Mouse (Mus musculus): Measurements from ENCODE around the gene Dhx34. TPM values are rescaled to one million over a fixed set of nuclear protein-coding genes. Genes with fewer than 3 reads are reported as not detected.
"Not testable (repeated sequence)": the region's sequence is repeated elsewhere in the genome, so short reads cannot be mapped to it uniquely, and the experiment has no call there.

The Dhx34 gene
- total RNA-seq (2021) = 10 to 100 TPM; 12.2 to 13.4 TPM

DNA sequence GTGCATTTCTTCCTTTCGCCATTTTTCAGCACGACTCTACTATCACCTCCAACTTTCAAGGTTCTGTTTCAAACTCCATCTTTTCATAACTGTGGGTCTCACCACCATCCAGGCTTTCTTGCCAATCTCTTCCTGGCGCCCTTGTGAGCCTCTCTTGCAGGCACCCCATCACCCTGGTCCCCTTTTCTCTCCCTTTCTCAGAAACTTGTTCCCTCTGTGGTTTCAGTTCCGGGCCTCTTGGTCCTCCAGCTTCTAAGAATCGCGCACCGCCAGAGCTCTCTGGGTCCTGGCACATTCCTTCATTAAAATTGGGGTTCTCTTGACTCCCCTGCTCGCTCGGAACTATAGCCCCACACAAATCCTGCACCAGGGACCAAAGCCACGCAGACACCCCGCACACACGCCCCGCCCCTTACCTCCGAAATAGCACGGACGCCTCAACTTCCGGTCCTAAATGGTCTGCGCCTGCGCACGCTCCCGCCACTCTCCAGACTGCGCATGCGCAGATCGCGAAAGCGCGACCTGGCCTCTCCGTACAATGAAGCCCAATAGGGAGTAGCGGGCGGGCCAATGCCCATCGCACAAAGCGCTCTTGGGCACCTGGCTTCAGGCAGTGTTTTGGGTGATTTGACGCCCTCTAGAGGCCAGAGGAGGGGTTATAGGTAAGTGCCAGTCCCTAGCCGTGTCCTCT, at the start of gene Dhx34:
Gene Dhx34 (minus strand): TSS at position 456 of the 691 bp plus-strand sequence.
- intact Hi-C loops (cut with DNase I) = no loop called here

DNA sequence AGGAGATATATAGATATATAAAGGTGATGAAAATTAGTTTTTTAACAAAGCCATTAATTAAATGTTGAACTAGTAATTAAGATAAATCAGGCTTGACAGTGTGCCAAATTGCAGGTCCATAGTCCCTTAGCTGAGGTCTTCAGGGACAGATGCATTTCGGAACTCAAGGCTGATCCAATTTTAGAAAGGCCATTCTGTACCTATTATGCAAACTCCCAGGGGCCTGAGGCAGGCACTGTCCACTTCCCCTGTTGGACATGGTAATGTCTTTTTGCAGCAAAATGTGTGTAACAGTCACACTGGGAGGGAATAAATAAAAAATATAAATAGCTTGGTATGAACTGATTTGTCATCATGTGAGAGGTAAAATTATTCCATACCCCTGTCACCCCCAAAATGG, 49.3 kb upstream of the Dhx34 start:
- DNase-seq = no peak
- intact Hi-C loops (cut with DNase I) = no loop called here

More for the DNA sequence above, at the start of gene Dhx34:
- peak; percentile 96 for DNase-seq

DNA sequence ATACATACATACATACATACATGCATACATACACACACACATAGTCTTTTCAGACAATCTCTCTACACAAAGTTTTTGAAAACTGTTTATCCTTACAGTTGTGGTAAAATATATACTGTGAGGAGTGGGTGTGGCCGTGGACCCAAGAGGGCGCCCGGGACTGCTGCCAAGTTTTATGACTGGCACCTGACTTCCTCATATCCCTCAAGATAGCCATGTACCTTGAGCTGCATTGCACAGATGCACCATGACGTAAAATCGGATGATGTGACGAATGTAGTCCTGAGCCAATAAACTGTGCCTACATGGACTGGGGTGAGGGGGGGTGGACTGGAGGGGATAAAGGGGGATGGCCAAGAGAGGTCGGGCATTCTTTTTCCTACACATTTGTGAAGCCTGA, 44.8 kb upstream of the Dhx34 start:
- DNase-seq; intact Hi-C loops (cut with DNase I): not testable (repeated sequence)

DNA sequence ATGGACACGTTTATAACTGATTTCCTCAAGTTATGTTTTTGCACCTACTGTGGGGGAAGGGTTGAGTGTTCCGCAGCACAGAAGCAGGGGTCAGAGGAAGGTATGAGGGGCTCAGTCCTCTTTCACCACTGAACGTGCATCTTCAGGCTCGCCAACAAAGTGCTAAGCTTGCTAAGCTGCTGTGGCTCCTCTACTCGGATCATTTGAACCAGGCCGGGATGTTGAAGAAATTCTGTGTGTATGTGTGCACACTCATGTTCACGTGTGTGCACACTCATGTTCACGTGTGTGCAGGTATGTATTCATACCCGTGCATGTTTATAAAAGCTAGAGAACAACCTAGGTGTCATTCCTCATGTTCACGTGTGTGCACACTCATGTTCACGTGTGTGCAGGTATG, 44.0 kb upstream of the Dhx34 start:
- intact Hi-C loops (cut with DNase I) = no loop called here
- DNase-seq = no peak

DNA sequence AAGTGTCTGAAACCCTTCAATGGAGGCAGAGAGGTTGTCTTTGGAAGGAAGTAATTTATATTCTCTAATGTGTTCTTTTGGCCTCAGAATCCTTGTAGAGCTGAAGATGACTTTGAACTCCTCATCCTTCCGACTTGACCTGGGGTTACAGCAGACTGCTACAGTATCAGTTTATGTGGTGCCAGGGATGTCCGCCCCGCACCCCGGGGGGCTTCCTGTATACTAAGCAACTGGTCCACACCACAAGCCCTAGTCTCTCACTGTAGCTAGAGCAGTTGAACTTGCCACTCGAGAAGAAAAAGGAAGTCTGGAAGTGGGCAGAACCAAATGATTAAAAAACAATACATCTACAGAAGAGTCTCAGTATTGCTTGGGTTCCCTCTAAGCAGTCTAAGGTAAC, 42.0 kb upstream of the Dhx34 start:
- DNase-seq = no peak
- intact Hi-C loops (cut with DNase I) = loop anchor here (5.0 kb wide), 1 partner anchor 72 kb away; no protein-coding TSS in a partner anchor

GRCm38 (mm10) chr7:16263015-16263787, 41.4 kb upstream of the Dhx34 start:
- peak; percentile 84 for DNase-seq
- intact Hi-C loops (cut with DNase I) = loop anchor here (5.0 kb wide), 1 partner anchor 71 kb away; no protein-coding TSS in a partner anchor

DNA sequence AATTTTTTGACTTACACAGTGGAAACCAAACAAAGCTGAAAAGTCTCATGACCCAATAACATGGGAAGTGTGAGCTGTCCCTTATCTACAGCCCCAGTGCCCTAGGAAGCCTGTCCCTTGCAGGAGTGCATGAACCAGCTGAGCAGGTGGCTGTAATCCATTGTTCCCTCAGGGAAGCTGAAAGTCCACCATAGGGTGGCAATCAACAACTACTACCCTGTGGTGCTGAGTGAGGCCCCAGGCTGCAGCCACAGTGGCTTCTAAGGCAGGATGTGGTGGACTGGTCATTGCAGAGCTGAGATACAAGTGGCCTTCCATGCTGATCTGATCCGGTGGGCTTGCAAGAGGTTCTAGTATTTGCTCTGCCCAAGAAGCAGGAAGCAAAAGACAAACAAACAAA, 39.3 kb upstream of the Dhx34 start:
- intact Hi-C loops (cut with DNase I) = loop anchor here (5.0 kb wide), 1 partner anchor 69 kb away; no protein-coding TSS in a partner anchor
- no peak for DNase-seq

GRCm38 (mm10) chr7:16259110-16259590, 37.3 kb upstream of the Dhx34 start, which contains the start of gene C5ar1:
TSS of gene C5ar1 (minus strand) at chr7:16259540.
- intact Hi-C loops (cut with DNase I) = no loop called here
- no peak for DNase-seq

DNA sequence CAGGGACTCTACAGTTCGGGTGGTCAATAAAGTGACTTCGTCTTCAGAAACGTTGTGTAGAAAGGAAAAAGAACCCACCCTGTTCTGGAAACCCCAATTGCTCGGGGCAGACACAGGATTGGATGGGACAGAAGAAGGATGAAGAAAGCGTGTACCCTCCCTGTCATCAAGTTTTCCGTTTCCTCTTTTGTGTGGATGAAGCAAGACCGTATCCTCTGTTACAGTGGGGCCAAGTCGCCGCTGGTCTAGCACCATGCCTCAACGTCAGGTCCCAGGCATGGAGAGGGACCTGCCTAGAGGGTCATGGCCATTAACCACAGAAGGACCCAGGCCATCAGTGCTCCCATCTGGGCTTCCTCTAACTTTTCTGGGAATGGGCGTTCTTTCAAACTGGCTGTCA, 36.0 kb upstream of the Dhx34 start:
- intact Hi-C loops (cut with DNase I) = no loop called here
- no peak for DNase-seq

DNA sequence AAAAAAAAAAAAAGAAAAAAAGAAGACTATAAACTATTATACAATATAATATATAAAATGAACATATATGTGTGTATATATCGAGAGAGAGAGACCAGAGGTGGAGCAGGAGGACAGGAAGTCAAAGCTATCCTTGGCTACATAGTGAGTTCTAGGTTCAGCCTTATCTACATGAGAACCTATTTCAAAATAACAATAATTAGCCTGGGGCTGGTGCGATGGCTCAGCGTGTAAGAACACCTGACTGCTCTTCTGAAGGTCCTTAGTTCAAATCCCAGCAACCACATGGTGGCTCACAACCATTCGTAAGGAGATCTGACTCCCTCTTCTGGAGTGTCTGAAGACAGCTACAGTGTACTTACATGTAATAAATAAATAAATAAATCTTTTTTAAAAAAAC, 34.1 kb upstream of the Dhx34 start:
- intact Hi-C loops (cut with DNase I) = not testable (repeated sequence)

GRCm38 (mm10) chr7:16254195-16254594, 32.4 kb upstream of the Dhx34 start:
- intact Hi-C loops (cut with DNase I) = no loop called here
- DNase-seq = no peak

More for the DNA sequence above, 34.1 kb upstream of the Dhx34 start:
- DNase-seq = not testable (repeated sequence)

- intact Hi-C loops (cut with DNase I) = no loop called here
- DNase-seq = no peak
Measured at GRCm38 (mm10) chr7:16250687-16251086, 28.9 kb upstream of the Dhx34 start.

- no peak for DNase-seq
- intact Hi-C loops (cut with DNase I) = no loop called here
Measured at GRCm38 (mm10) chr7:16245958-16246357, 24.1 kb upstream of the Dhx34 start.

GRCm38 (mm10) chr7:16244067-16244466, 22.2 kb upstream of the Dhx34 start, which contains the start of gene C5ar2:
TSS of gene C5ar2 (minus strand) at chr7:16244154.
- intact Hi-C loops (cut with DNase I) = no loop called here

GRCm38 (mm10) chr7:16242198-16242597, 20.4 kb upstream of the Dhx34 start:
- DNase-seq = no peak
- intact Hi-C loops (cut with DNase I) = no loop called here

More at GRCm38 (mm10) chr7:16244067-16244466, 22.2 kb upstream of the Dhx34 start, which contains the start of gene C5ar2:
- DNase-seq = no peak

DNA sequence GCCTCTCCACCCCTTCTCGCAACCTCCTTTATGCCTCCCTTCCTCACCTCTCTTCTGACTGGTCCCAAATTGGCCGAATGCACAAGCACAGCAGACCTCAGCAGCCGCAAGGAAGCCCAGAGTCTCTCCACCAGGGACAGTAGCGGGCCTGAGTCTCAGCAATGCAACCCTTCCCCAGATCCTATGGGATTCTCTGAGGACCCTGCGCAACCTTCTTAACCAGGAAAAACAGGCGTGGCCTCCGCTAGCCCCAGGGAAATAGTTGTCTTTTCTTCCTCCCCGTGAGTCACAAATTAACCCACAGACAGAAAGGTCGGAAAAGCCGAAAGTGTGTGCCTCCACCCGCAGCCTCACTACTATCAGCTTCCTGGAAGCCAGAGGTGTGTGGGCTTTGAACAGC, 19.9 kb upstream of the Dhx34 start:
- DNase-seq = no peak
- intact Hi-C loops (cut with DNase I) = no loop called here

GRCm38 (mm10) chr7:16240978-16241303, 19.1 kb upstream of the Dhx34 start:
- intact Hi-C loops (cut with DNase I) = no loop called here
- DNase-seq = no peak

DNA sequence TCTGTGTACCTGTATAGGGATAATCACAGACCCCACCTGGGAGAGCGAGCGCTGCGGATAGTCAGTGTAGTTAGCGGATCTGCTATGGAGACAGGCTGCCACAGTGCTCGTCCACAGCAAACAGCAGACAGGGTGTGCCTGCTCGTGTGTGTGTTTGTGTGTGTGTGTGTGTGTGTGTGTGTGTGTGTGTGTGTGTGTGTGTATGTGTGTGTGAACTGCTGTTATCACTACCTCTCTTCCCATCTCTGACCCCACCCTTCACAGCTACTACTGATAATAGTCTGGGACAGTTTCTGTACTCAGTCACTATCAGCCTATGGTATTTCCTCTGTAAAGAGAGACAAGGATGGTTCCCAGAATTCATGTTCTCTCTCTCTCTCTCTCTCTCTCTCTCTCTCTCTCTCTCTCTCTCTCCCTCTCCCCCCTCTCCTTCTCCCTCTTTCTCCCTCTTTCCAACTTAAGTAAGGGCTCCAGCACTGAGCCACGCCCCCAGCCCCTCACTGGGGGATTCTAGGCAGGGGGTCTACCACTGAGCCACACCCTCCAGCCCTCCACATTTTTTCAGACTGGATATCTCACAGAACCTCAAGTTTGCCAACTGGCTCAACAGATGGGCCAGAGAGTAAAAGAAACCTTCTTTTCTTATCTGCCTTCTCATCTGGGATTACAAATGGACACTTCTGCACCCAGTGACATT, 18.6 kb upstream of the Dhx34 start:
- DNase-seq = no peak
- intact Hi-C loops (cut with DNase I) = no loop called here

- intact Hi-C loops (cut with DNase I) = no loop called here
Measured at GRCm38 (mm10) chr7:16239554-16239997, 17.7 kb upstream of the Dhx34 start.

GRCm38 (mm10) chr7:16229869-16230268, 8.0 kb upstream of the Dhx34 start:
- intact Hi-C loops (cut with DNase I) = no loop called here
- no peak for DNase-seq

More at GRCm38 (mm10) chr7:16239554-16239997, 17.7 kb upstream of the Dhx34 start:
- DNase-seq = no peak

DNA sequence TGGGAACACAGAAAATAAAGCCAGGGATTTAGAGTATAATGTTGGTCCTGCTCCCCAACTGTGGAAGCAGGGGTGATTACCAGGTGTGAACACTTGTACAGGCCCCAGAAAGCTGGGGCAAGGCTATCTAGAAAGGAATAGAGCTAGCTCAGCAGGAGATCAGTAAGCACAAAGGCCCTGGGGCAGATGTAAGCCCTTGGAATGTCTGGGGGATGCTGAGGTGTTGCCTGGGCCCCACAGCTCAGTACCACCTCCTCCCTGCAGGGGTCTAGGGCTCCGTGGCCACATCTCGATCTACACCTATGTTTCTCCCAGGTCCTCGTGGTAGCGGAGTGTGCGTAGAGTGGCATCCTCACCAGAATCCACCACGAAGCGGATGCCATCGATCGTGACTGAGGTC, 7.9 kb downstream of the Dhx34 start:
- intact Hi-C loops (cut with DNase I) = no loop called here
- DNase-seq = no peak
